Mouse (Mus musculus) intestine, embryonic 14.5 days (tissue): Measurements from ENCODE around the gene Myl9. TPM values are rescaled to one million over a fixed set of nuclear protein-coding genes. Genes with fewer than 3 reads are reported as not detected.

Experiments
- ATAC-seq: fragments of 200-750 bp; cut with Nextera tagmentation; replicated peaks from 2 replicates; pipeline ENCODE4 v1.8.0; 2017; ENCODE audit warnings: low read depth, moderate number of reproducible peaks, moderate TSS enrichment, moderate library complexity; ENCODE audit not compliant: low FRiP score, low TSS enrichment
- DNase-seq: peaks from one replicate; pipeline ENCODE4 v3.0.0-alpha.2; 2018; ENCODE audit warnings: low spot score
- H3K27ac ChIP-seq: fragments of 300-500 bp; sonication (generic); 2 replicates; pipeline ENCODE4 v1.5.1; 2014; ENCODE audit warnings: low read depth, mild to moderate bottlenecking, control low read depth
- H3K27me3 ChIP-seq: fragments of 300-500 bp; sonication (generic); replicated peaks from 2 replicates; pipeline ENCODE4 v1.6.1; 2014; ENCODE audit warnings: low read length, control low read depth; ENCODE audit not compliant: control insufficient read depth, insufficient read depth
- H3K36me3 ChIP-seq: fragments of 300-500 bp; sonication (generic); 2 replicates; pipeline ENCODE4 v1.6.1; 2014; ENCODE audit warnings: low read length, control low read depth; ENCODE audit not compliant: control insufficient read depth, insufficient read depth
- H3K4me1 ChIP-seq: fragments of 300-500 bp; sonication (generic); replicated peaks from 2 replicates; pipeline ENCODE4 v1.6.1; 2014; ENCODE audit warnings: low read length, control low read depth, mixed read lengths; ENCODE audit not compliant: control insufficient read depth, insufficient read depth
- H3K4me2 ChIP-seq: fragments of 300-500 bp; sonication (generic); 2 replicates; pipeline ENCODE4 v1.6.1; 2014; ENCODE audit warnings: low read length
- H3K4me3 ChIP-seq: fragments of 300-500 bp; sonication (generic); 2 replicates; pipeline ENCODE4 v1.5.1; 2014; ENCODE audit warnings: low read depth, low read length, control low read depth, mixed read lengths
- H3K9ac ChIP-seq: fragments of 300-500 bp; sonication (generic); 2 replicates; pipeline ENCODE4 v1.6.1; 2014; ENCODE audit warnings: mild to moderate bottlenecking, low read length
- H3K9me3 ChIP-seq: fragments of 300-500 bp; sonication (generic); 2 replicates; pipeline ENCODE4 v1.6.1; 2016; ENCODE audit warnings: low read length, control low read depth; ENCODE audit not compliant: control insufficient read depth
- WGBS: fragments of 180-500 bp; shearing (Covaris S2); extraction: QIAGEN DNeasy Blood & Tissue Kit; methylation state at CpG from one replicate; pipeline ENCODE4 v1.1.7; 2014; 5-methylcytosine and 5-hydroxymethylcytosine counted together
- polyA plus RNA-seq: library from polyadenylated mRNA; unstranded; fragments of >200 nt; fragmentation: Nextera tagmentation; extraction: Ambion mirVana; gene quantifications from 2 replicates; pipeline ENCODE4 v1.2.1, GENCODE M21; 2014

The Myl9 gene
- polyA plus RNA-seq, 1 experiment from 2014 or later = 1,449 TPM

DNA sequence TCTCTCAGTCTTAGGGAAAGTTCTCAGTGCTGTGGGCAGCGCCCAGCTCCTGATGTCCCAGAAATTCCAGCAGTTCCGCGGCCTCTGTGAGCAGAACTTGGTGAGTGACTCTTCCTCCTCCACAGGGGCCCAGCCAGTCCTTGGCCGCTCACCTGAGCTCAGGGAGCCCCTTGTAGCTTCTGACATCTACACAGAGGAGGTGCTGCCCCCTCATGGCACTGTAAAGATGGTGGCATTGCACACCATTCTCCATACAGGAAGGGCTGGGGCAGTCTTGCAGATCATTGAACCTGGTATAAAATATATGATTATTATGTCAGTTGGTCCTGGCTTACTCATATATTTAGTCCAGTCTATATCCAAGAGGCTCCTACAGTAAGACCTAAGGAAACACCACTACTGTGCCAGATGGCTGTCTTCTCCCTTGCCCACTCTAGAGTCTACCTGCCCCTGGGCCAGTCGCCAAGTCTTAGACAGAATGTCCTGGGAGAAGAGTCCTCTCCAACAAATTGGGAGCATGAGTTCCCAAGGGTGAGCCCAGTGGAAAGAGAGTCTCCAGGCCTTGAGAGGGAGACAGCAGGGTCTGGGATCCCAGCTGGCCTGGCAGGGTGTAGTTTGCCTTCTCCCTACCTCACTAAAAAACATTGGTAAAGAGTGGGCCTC, 14.2 kb upstream of the Myl9 start:
- no peaks in the 10 kb centered on the region for H3K4me1 ChIP-seq
- no peaks in the 10 kb centered on the region for H3K27me3 ChIP-seq
- peaks cover 66% of the 10 kb centered on the region for H3K36me3 ChIP-seq
- no peak overlapping the region for H3K9ac ChIP-seq
- ATAC-seq (no peak), DNase-seq (no peak)
- no peak overlapping the region for H3K4me2 ChIP-seq
- WGBS = 83% methylated on average over 5 of the region's 5 CpGs
- no peak overlapping the region for H3K27ac ChIP-seq
- H3K4me3 ChIP-seq = no peak overlapping the region
- H3K9me3 ChIP-seq = peaks cover 9% of the 10 kb centered on the region

DNA sequence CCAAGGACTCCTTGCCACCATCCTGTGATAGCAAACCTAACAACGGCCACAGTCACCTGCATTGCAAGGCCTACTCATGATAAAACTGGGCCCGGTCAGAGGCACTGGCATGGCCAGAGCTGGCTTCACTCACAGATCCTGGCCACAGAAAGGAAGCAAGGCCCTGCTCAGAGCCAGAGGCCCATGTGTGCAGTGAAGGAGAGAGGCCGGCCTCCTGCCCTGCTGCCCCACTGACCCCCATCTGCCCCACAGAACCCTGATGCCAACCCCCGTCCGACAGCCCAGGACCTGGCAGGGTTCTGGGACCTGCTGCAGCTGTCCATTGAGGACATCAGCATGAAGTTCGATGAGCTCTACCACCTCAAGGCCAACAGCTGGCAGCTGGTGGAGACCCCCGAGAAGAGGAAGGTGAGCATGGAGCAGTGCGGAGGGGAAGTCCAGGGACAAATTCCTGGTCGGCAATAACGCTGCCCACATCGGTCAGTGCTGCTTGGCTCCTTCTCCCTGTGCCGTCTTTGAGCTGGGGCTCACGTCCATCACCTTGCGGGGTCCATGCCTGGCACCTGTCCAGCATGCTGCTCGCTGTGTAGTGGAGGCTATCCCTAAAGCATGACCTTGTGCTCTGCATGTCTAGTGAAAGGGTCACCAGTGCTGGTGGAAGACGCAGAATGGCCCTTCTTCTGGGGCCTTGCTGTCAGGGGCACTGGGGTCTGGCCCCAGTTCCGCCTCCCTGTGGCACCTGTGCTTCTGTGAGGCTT, 13.5 kb upstream of the Myl9 start:
- Histone ChIP-seq H3K4me1 (no peaks in the 10 kb centered on the region), H3K36me3 (peaks cover 59% of the 10 kb centered on the region), H3K27me3 (no peaks in the 10 kb centered on the region), H3K9ac (no peak overlapping the region), H3K4me3 (no peak overlapping the region), H3K9me3 (peaks cover 9% of the 10 kb centered on the region), H3K4me2 (no peak overlapping the region), H3K27ac (no peak overlapping the region)
- 93% methylated on average over 17 of the region's 17 CpGs for WGBS
- ATAC-seq = no peak
- DNase-seq = no peak

DNA sequence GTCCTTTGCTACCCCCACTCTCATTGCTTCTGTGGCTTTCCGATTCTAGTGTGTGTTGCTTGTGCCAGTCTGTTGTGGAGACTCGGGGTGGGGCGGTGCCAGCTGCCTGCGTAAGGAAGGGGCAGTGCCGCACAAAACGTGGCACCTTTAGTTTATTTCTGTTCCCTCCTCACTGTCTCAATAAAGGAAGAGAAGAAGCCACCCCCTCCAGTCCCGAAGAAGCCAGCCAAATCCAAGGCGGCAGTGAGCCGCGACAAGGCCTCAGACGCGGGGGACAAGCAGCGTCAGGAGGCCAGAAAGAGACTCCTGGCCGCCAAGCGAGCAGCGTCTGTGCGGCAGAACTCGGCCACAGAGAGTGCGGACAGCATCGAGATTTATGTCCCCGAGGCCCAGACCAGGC, 12.7 kb upstream of the Myl9 start:
- Histone ChIP-seq H3K27me3 (no peaks in the 10 kb centered on the region), H3K9ac (no peak overlapping the region), H3K4me2 (no peak overlapping the region), H3K9me3 (peaks cover 9% of the 10 kb centered on the region), H3K4me3 (no peak overlapping the region), H3K4me1 (no peaks in the 10 kb centered on the region), H3K27ac (no peak overlapping the region), H3K36me3 (peaks cover 51% of the 10 kb centered on the region)
- no peak for DNase-seq
- no peak for ATAC-seq
- WGBS = 82% methylated on average over 21 of the region's 21 CpGs

DNA sequence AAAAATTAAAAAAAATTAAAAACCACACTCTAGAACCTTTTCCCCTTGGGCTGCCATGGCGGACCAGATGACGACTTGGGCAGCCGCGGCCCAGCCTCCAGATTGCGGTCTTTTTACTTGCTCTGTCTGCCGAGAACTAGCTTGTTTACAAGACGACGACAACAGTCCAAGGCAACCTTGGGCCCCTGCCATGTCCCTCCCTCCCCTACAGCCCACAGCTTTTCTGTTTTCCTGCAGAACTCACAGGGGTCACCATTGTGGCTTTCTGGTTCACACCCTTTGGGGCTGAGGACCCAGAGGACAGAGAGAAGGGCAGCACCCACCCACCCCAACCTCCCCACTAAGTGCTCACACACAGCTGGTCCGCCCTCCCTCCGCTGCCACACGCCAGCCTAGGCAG, 12.1 kb upstream of the Myl9 start:
- Histone ChIP-seq H3K36me3 (peaks cover 45% of the 10 kb centered on the region), H3K9ac (no peak overlapping the region), H3K4me2 (no peak overlapping the region), H3K4me3 (no peak overlapping the region), H3K27ac (no peak overlapping the region), H3K27me3 (no peaks in the 10 kb centered on the region), H3K9me3 (peaks cover 3% of the 10 kb centered on the region), H3K4me1 (no peaks in the 10 kb centered on the region)
- ATAC-seq (no peak), DNase-seq (no peak)
- WGBS = 74% methylated on average over 11 of the region's 11 CpGs

DNA sequence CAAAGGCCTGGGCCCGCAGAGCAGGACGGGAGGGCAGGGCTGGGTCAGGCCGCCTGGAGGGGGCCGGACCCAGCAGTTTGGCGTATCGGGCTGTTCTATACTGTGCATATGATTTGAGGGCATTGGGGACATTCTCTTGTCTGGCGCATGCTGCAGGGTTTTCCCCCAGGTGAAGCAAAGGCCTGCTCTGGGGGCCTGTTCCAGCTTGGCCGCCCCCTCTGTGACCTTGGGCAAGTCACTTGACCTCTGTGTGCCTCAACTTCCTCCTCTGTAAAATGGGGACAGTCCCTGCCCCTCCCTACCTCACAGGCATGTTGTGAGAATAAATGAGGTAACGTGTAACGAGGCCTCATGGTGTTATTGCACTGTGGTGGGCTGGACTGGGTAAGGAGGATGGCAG, 11.2 kb upstream of the Myl9 start:
- ATAC-seq = no peak; the same call in 1 of the 2 replicates
- H3K36me3 ChIP-seq = peaks cover 36% of the 10 kb centered on the region
- 96% methylated on average over 10 of the region's 10 CpGs for WGBS

DNA sequence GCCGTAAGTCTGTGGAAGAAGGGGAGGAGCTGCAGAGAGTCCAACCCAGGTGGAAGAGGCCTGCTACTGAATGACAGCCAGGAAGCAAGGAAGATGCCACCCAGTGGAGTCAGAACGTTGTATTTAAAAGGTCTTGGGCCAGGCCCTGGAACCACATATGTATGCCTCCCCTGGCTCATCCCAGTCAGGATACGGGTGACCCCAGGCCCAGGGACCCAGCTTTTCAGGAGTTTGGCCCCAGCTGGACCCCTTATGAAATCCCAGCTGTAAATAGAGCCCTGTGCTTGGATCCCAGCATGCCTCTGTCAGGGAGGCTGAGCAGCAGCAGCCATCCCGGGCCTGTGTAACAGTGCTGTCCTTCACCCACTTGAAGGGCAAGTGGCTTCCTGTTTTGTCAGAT, 10.5 kb upstream of the Myl9 start:
- Histone ChIP-seq H3K4me2 (no peak overlapping the region), H3K27ac (no peak overlapping the region), H3K36me3 (peaks cover 35% of the 10 kb centered on the region), H3K27me3 (no peaks in the 10 kb centered on the region), H3K9me3 (no peaks in the 10 kb centered on the region), H3K4me3 (no peak overlapping the region), H3K4me1 (no peaks in the 10 kb centered on the region), H3K9ac (no peak overlapping the region)
- ATAC-seq (no peak), DNase-seq (no peak)
- WGBS = 56% methylated on average over 4 of the region's 4 CpGs

More for the DNA sequence above, 11.2 kb upstream of the Myl9 start:
- Histone ChIP-seq H3K4me2 (no peak overlapping the region), H3K4me1 (no peaks in the 10 kb centered on the region), H3K27me3 (no peaks in the 10 kb centered on the region), H3K9me3 (no peaks in the 10 kb centered on the region), H3K9ac (no peak overlapping the region), H3K27ac (no peak overlapping the region), H3K4me3 (no peak overlapping the region)
- DNase-seq = no peak

DNA sequence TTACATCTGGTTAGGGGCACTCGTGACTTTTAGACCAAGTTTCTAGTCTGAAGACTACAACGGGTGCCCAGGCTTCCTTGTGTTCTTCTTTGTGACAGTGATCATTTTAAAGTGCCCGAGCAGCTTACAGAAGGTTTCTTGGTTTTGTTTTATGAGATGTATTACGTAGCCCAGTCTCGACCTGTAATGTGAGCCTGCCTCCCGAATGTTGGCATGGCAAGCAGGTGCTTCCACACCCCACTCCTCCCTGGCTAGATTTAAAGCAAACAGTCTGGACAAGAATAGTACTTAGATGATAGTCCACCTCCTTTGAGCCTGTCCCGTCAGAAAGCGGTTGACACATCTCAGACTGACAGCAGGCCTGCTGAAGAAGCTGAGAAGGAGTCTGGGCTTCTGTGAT, 9.6 kb upstream of the Myl9 start:
- H3K4me3 ChIP-seq = no peak overlapping the region
- H3K4me1 ChIP-seq = no peaks in the 10 kb centered on the region
- no peak overlapping the region for H3K27ac ChIP-seq
- 65% methylated on average over 8 of the region's 8 CpGs for WGBS
- peaks cover 31% of the 10 kb centered on the region for H3K36me3 ChIP-seq
- H3K9ac ChIP-seq = no peak overlapping the region
- no peak overlapping the region for H3K4me2 ChIP-seq
- ATAC-seq = no peak
- H3K9me3 ChIP-seq = no peaks in the 10 kb centered on the region
- no peaks in the 10 kb centered on the region for H3K27me3 ChIP-seq
- no peak for DNase-seq

DNA sequence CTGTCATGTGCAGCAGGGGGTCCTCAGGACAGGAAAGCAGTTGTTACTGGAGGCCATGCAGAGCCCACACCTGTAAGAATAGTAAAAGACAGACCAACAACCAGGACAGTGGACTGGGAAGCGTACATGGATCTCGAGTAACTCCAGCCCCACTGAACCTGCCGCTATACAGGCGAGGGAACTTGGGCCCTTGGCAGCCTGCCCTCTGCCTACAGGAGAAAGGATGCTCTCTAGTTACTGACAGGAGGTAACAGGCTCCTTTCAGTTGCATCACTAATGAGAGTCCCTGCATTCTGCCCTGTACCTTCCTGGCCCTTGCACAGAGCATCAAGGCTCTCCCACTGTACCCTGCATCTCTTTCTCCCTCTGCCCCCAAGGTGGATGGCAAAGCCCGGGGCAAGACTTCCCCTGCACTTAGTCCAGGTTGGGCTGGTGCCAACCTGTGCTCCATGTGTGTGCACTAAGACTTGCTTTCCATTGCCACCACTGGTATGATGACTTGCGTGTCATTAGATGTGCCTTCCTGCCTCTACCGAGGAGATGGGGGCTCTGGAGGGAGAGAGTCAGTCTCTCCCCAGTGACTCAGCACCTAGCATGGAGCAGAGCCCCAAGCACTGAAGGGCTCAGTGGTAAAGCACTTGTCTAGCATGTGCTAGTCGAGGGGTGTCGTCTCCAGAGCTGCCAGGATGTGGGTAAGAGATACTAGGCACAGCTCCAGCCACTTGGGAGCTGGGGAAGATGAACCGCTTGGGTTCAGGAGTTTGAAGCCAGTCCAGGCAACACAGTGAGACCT, 8.8 kb upstream of the Myl9 start:
- Histone ChIP-seq H3K27ac (no peak overlapping the region), H3K4me2 (no peak overlapping the region), H3K4me3 (no peak overlapping the region), H3K36me3 (peaks cover 23% of the 10 kb centered on the region), H3K9me3 (no peaks in the 10 kb centered on the region), H3K4me1 (no peaks in the 10 kb centered on the region), H3K9ac (no peak overlapping the region), H3K27me3 (no peaks in the 10 kb centered on the region)
- ATAC-seq (no peak), DNase-seq (no peak)
- WGBS = 65% methylated on average over 10 of the region's 10 CpGs
